Mouse (Mus musculus): ENCODE measurements at regions not wholly inside any gene's neighbourhood (a gene's known extent, or its start where the extent isn't known, plus 50 kb on each side); places are given as distances from the start of the nearest gene placed in this dataset.
"Not testable (repeated sequence)": the region's sequence is repeated elsewhere in the genome, so short reads cannot be mapped to it uniquely, and the experiment has no call there.

DNA sequence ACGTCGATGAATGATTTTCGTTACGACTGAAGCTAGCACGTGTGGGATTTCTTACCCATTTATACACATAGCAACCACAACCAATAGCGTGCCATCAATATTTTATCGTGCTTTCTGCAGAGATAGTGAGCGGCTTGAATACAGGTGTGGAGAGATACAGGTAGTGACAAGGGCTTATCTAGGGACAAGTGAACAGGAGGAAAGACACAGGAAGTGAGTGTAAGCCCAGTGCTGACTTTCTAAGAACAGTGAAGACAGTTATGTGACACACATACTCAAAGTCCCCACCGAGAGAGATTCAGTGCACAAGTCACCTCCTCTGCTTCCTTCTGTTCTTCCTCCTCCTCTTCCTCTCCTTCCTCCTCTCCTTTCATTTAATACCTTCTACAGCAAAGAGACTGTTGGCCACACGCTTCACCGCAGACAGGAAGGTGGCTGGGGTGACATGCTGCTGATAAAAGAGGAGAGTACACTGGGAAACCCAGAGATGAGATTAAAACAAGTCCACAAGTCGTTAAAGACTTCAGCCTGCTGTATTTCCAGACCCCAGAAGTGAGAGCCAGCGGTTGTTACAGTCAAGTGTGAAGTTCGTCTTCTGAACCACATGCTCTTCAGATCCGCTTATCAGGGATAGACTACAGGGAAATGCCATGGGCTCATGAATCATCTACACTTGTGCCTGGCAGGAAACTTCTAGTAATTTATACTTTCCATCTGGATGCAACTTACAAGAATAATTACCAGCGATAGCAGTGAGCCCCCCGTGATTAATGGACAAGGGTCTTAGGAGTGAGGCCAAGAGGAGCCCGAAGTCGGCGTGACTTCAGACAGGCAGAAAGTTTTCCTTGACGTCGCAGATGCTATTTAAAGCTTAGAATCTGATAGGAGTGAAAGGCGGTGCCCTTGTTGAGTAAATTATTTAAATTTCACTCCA is 180.5 kb downstream of the Gxylt1 start:
- DNase-seq (ENCODE audit: low read depth, low spot score): no peak

GRCm38 (mm10) chr15:93091396-93091795 is 183.6 kb downstream of the Gxylt1 start:
- DNase-seq (ENCODE audit: low read depth, low spot score): no peak

GRCm38 (mm10) chr15:93089347-93089746 is 185.6 kb downstream of the Gxylt1 start:
- peak; percentile 62 for DNase-seq (ENCODE audit: low read depth, low spot score)

GRCm38 (mm10) chr15:93084967-93085617 is 189.9 kb downstream of the Gxylt1 start:
- no peak for DNase-seq (ENCODE audit: low read depth, low spot score)

GRCm38 (mm10) chr15:93074070-93074469 is 200.9 kb downstream of the Gxylt1 start:
- DNase-seq (ENCODE audit: low read depth, low spot score): no peak

- DNase-seq (ENCODE audit: low read depth, low spot score): no peak
Observed at GRCm38 (mm10) chr15:93062213-93063131, 212.5 kb downstream of the Gxylt1 start.

- DNase-seq (ENCODE audit: low read depth, low spot score): no peak
Observed at GRCm38 (mm10) chr15:93053471-93053870, 221.5 kb downstream of the Gxylt1 start.

- DNase-seq (ENCODE audit: low read depth, low spot score): no peak
Observed at GRCm38 (mm10) chr15:93027185-93027584, 247.8 kb downstream of the Gxylt1 start.

DNA sequence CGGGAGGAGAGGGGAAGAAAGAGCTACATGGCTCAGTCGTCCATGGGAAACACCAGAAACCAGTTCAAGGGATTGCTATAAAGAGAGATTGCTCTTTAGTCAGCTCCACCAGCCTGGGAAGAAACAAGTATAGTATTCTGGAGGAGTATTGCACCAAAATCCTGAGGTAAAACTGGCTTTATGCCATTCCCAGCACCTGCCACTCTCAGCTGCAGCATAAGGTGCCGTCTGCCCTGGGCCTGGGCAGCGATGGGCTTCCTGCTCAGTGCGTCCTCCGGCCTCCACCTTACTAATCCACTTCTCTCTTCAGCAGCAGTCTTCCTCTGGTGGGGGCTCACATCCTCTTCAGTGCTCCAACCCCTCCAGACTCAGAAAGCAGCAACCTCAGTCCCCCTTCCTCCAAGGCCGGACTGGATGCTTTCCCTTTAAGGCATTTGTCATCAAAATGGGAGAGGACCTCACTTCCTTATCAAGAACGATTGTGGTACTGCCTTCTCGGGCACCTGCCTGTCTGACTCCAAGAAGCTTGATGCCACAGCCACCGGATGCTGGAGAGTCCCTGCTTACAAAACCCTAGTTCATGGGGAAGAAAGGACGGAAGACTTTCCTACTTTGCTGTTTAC is 248.4 kb downstream of the Gxylt1 start:
- no peak for DNase-seq (ENCODE audit: low read depth, low spot score)

GRCm38 (mm10) chr15:93025791-93026190 is 249.2 kb downstream of the Gxylt1 start:
- no peak for DNase-seq (ENCODE audit: low read depth, low spot score)

GRCm38 (mm10) chr15:93024171-93024570 is 250.8 kb downstream of the Gxylt1 start:
- no peak for DNase-seq (ENCODE audit: low read depth, low spot score)

GRCm38 (mm10) chr15:93011166-93011565 is 263.8 kb downstream of the Gxylt1 start:
- no peak for DNase-seq (ENCODE audit: low read depth, low spot score)

DNA sequence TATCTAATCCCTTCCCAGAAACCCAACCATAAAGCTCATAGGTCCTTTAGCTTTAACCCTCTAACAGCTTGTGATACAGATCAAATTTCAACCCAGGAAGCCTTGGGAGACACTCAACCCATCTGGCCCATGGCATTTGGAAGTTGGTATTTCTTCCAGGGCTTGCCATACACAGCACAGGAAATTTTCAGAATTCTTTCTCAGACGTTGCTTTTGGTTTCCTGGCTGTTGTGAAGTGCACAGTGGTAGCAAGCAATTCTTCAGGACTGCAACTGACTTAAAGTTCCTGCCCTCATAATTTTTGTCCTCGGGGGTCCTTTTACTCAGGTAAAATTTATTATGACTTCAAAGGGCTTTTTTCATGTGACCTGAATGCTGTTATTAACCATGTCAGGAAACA is 264.4 kb downstream of the Gxylt1 start:
- DNase-seq (ENCODE audit: low read depth, low spot score): no peak

- DNase-seq (ENCODE audit: low read depth, low spot score): no peak
Observed at GRCm38 (mm10) chr15:93005751-93006231, 269.2 kb downstream of the Gxylt1 start.

GRCm38 (mm10) chr15:93005186-93005585 is 269.8 kb downstream of the Gxylt1 start:
- DNase-seq (ENCODE audit: low read depth, low spot score): not testable (repeated sequence)

DNA sequence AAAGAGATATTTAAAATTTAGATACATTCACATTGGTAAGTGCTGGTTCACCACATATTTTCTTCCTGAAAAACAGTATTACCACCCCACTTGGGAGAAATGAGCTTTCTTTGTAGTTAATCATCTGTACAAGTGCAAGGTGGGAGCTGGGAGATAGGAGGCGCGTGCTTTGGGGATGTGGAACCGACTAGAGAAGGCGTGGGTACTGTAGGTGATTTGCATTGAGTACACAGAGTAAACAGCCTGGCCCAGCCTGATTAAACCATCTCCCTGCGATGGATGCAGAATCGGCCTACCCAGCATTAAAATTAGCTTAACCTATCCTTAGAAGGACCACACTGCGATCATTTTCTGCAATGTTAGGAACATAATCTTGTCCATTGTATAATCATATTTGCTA is 270.4 kb downstream of the Gxylt1 start:
- DNase-seq (ENCODE audit: low read depth, low spot score): no peak

DNA sequence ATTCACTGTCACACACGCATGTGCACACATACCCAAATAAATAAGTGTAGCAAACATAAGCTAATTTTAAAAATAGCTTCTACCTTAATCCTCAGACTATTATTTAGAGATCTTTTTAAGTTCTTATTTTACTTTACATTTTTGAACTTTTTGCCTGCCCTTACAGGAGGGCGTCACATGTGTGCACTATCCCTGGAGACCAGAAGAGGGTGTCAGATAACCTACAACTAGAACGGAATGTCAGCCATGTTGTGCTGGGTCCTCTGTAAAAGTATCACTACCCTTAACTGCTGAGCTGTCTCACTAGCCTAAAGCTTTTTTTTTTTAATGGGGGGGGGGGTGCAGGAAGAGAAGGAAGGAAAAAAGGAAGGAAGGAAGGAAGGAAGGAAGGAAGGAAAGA is 271.7 kb downstream of the Gxylt1 start:
- DNase-seq (ENCODE audit: low read depth, low spot score): no peak

- DNase-seq (ENCODE audit: low read depth, low spot score): no peak
Observed at GRCm38 (mm10) chr15:93002002-93002904, 272.7 kb downstream of the Gxylt1 start.

- DNase-seq (ENCODE audit: low read depth, low spot score): no peak
Observed at GRCm38 (mm10) chr15:93001346-93002001, 273.5 kb downstream of the Gxylt1 start.

- DNase-seq (ENCODE audit: low read depth, low spot score): no peak
Observed at GRCm38 (mm10) chr15:93000121-93000520, 274.9 kb downstream of the Gxylt1 start.
